Mouse (Mus musculus): ENCODE measurements around the gene Slc10a7. TPM values are rescaled to one million over a fixed set of nuclear protein-coding genes. Genes with fewer than 3 reads are reported as not detected.

Gene Slc10a7
- polyA plus RNA-seq, 1 experiment from 2014 or later, result 18.4 TPM

GRCm38 (mm10) chr8:78603084-78603483 is 93.9 kb downstream of the Slc10a7 start:
- Histone ChIP-seq H3K4me2 (replicated peaks; ENCODE audit: low read depth, low read length) (no peak overlapping the region), H3K4me3 (ENCODE audit: low read length) (no peak overlapping the region), H3K9me3 (ENCODE audit: low read length) (no peaks in the 10 kb centered on the region; the same call in 1 of the 2 replicates), H3K9ac (replicated peaks; ENCODE audit: low read length) (no peak overlapping the region), H3K27ac (ENCODE audit: low read length) (no peak overlapping the region), H3K27me3 (ENCODE audit: insufficient read depth, low read length) (no peaks in the 10 kb centered on the region), H3K4me1 (ENCODE audit: insufficient read depth, low read length) (peaks cover 4% of the 10 kb centered on the region; the same call in 1 of the 2 replicates), H3K36me3 (ENCODE audit: insufficient read depth, low read length) (peaks cover 13% of the 10 kb centered on the region)
- no peak for ATAC-seq (ENCODE audit: low FRiP score, low TSS enrichment)
- 93% methylated on average over 5 of the region's 5 CpGs for WGBS

- Histone ChIP-seq H3K4me2 (replicated peaks; ENCODE audit: low read depth, low read length) (no peak overlapping the region), H3K4me3 (ENCODE audit: low read length) (no peak overlapping the region), H3K4me1 (ENCODE audit: insufficient read depth, low read length) (no peaks in the 10 kb centered on the region), H3K9me3 (ENCODE audit: low read length) (no peaks in the 10 kb centered on the region; the same call in 1 of the 2 replicates), H3K36me3 (ENCODE audit: insufficient read depth, low read length) (peaks cover 13% of the 10 kb centered on the region), H3K27ac (ENCODE audit: low read length) (no peak overlapping the region), H3K9ac (replicated peaks; ENCODE audit: low read length) (no peak overlapping the region), H3K27me3 (ENCODE audit: insufficient read depth, low read length) (no peaks in the 10 kb centered on the region)
- no peak for ATAC-seq (ENCODE audit: low FRiP score, low TSS enrichment)
- 92% methylated on average over 9 of the region's 9 CpGs for WGBS
These were observed 95.3 kb downstream of the Slc10a7 start for GRCm38 (mm10) chr8:78604426-78604825.

GRCm38 (mm10) chr8:78609301-78609700 is 100.2 kb downstream of the Slc10a7 start:
- Histone ChIP-seq H3K4me1 (ENCODE audit: insufficient read depth, low read length) (no peaks in the 10 kb centered on the region), H3K9ac (replicated peaks; ENCODE audit: low read length) (no peak overlapping the region), H3K36me3 (ENCODE audit: insufficient read depth, low read length) (peaks cover 11% of the 10 kb centered on the region), H3K27me3 (ENCODE audit: insufficient read depth, low read length) (no peaks in the 10 kb centered on the region), H3K4me2 (replicated peaks; ENCODE audit: low read depth, low read length) (no peak overlapping the region), H3K4me3 (ENCODE audit: low read length) (no peak overlapping the region), H3K27ac (ENCODE audit: low read length) (no peak overlapping the region), H3K9me3 (ENCODE audit: low read length) (no peaks in the 10 kb centered on the region; the same call in 1 of the 2 replicates)
- no peak for ATAC-seq (ENCODE audit: low FRiP score, low TSS enrichment)
- 87% methylated on average over 10 of the region's 10 CpGs for WGBS

GRCm38 (mm10) chr8:78611019-78611418 is 101.9 kb downstream of the Slc10a7 start:
- no peak overlapping the region for H3K9ac ChIP-seq (replicated peaks; ENCODE audit: low read length)
- H3K4me3 ChIP-seq (ENCODE audit: low read length), result no peak overlapping the region
- no peaks in the 10 kb centered on the region for H3K4me1 ChIP-seq (ENCODE audit: insufficient read depth, low read length)
- H3K27ac ChIP-seq (ENCODE audit: low read length), result no peak overlapping the region
- H3K9me3 ChIP-seq (ENCODE audit: low read length), result no peaks in the 10 kb centered on the region; the same call in 1 of the 2 replicates
- no peak overlapping the region for H3K4me2 ChIP-seq (replicated peaks; ENCODE audit: low read depth, low read length)
- H3K27me3 ChIP-seq (ENCODE audit: insufficient read depth, low read length), result no peaks in the 10 kb centered on the region
- ATAC-seq (ENCODE audit: low FRiP score, low TSS enrichment), result no peak
- 88% methylated on average over 6 of the region's 6 CpGs for WGBS
- H3K36me3 ChIP-seq (ENCODE audit: insufficient read depth, low read length), result peaks cover 7% of the 10 kb centered on the region; the same call in 1 of the 2 replicates

- Histone ChIP-seq H3K4me1 (ENCODE audit: insufficient read depth, low read length) (peaks cover 20% of the 10 kb centered on the region), H3K27me3 (ENCODE audit: insufficient read depth, low read length) (no peaks in the 10 kb centered on the region), H3K9ac (replicated peaks; ENCODE audit: low read length) (no peak overlapping the region), H3K4me2 (replicated peaks; ENCODE audit: low read depth, low read length) (no peak overlapping the region), H3K36me3 (ENCODE audit: insufficient read depth, low read length) (no peaks in the 10 kb centered on the region), H3K4me3 (ENCODE audit: low read length) (no peak overlapping the region), H3K27ac (ENCODE audit: low read length) (no peak overlapping the region), H3K9me3 (ENCODE audit: low read length) (no peaks in the 10 kb centered on the region)
- 75% methylated on average over 4 of the region's 4 CpGs for WGBS
- no peak for ATAC-seq (ENCODE audit: low FRiP score, low TSS enrichment)
These were observed 113.2 kb downstream of the Slc10a7 start for GRCm38 (mm10) chr8:78622362-78622761.

GRCm38 (mm10) chr8:78623972-78624371 is 114.8 kb downstream of the Slc10a7 start:
- no peak for ATAC-seq (ENCODE audit: low FRiP score, low TSS enrichment)
- Histone ChIP-seq H3K4me2 (replicated peaks; ENCODE audit: low read depth, low read length) (no peak overlapping the region), H3K9ac (replicated peaks; ENCODE audit: low read length) (no peak overlapping the region), H3K4me1 (ENCODE audit: insufficient read depth, low read length) (peaks cover 24% of the 10 kb centered on the region), H3K36me3 (ENCODE audit: insufficient read depth, low read length) (no peaks in the 10 kb centered on the region), H3K27me3 (ENCODE audit: insufficient read depth, low read length) (no peaks in the 10 kb centered on the region), H3K4me3 (ENCODE audit: low read length) (no peak overlapping the region), H3K9me3 (ENCODE audit: low read length) (no peaks in the 10 kb centered on the region), H3K27ac (ENCODE audit: low read length) (no peak overlapping the region)
- 59% methylated on average over 5 of the region's 5 CpGs for WGBS

- Histone ChIP-seq H3K4me1 (ENCODE audit: insufficient read depth, low read length) (peaks cover 24% of the 10 kb centered on the region), H3K36me3 (ENCODE audit: insufficient read depth, low read length) (no peaks in the 10 kb centered on the region), H3K27me3 (ENCODE audit: insufficient read depth, low read length) (no peaks in the 10 kb centered on the region), H3K27ac (ENCODE audit: low read length) (peak overlapping the region; percentile 45; the same call in 1 of the 2 replicates), H3K9ac (replicated peaks; ENCODE audit: low read length) (no peak overlapping the region), H3K4me2 (replicated peaks; ENCODE audit: low read depth, low read length) (no peak overlapping the region), H3K4me3 (ENCODE audit: low read length) (no peak overlapping the region), H3K9me3 (ENCODE audit: low read length) (no peaks in the 10 kb centered on the region)
- 21% methylated on average over 12 of the region's 12 CpGs for WGBS
- peak; percentile 83 for ATAC-seq (ENCODE audit: low FRiP score, low TSS enrichment)
These were observed 115.7 kb downstream of the Slc10a7 start for GRCm38 (mm10) chr8:78624738-78625442.

- H3K4me2 ChIP-seq (replicated peaks; ENCODE audit: low read depth, low read length), result no peak overlapping the region
- 53% methylated on average over 5 of the region's 5 CpGs for WGBS
- no peaks in the 10 kb centered on the region for H3K9me3 ChIP-seq (ENCODE audit: low read length)
- H3K27me3 ChIP-seq (ENCODE audit: insufficient read depth, low read length), result no peaks in the 10 kb centered on the region
- ATAC-seq (ENCODE audit: low FRiP score, low TSS enrichment), result no peak
- H3K27ac ChIP-seq (ENCODE audit: low read length), result peak overlapping the region; percentile 47; the same call in 1 of the 2 replicates
- no peaks in the 10 kb centered on the region for H3K36me3 ChIP-seq (ENCODE audit: insufficient read depth, low read length)
- H3K4me1 ChIP-seq (ENCODE audit: insufficient read depth, low read length), result peaks cover 32% of the 10 kb centered on the region
- H3K9ac ChIP-seq (replicated peaks; ENCODE audit: low read length), result no peak overlapping the region
- no peak overlapping the region for H3K4me3 ChIP-seq (ENCODE audit: low read length)
These were observed 117.5 kb downstream of the Slc10a7 start for GRCm38 (mm10) chr8:78626632-78627031.

- no peak for ATAC-seq (ENCODE audit: low FRiP score, low TSS enrichment)
- no peaks in the 10 kb centered on the region for H3K36me3 ChIP-seq (ENCODE audit: insufficient read depth, low read length)
- H3K27me3 ChIP-seq (ENCODE audit: insufficient read depth, low read length), result no peaks in the 10 kb centered on the region
- H3K4me2 ChIP-seq (replicated peaks; ENCODE audit: low read depth, low read length), result no peak overlapping the region
- WGBS, result 79% methylated on average over 9 of the region's 9 CpGs
- no peak overlapping the region for H3K27ac ChIP-seq (ENCODE audit: low read length)
- H3K9me3 ChIP-seq (ENCODE audit: low read length), result no peaks in the 10 kb centered on the region
- peaks cover 32% of the 10 kb centered on the region for H3K4me1 ChIP-seq (ENCODE audit: insufficient read depth, low read length)
- H3K9ac ChIP-seq (replicated peaks; ENCODE audit: low read length), result no peak overlapping the region
- no peak overlapping the region for H3K4me3 ChIP-seq (ENCODE audit: low read length)
These were observed 118.6 kb downstream of the Slc10a7 start for GRCm38 (mm10) chr8:78627793-78628192.

- Histone ChIP-seq H3K9ac (replicated peaks; ENCODE audit: low read length) (no peak overlapping the region), H3K4me1 (ENCODE audit: insufficient read depth, low read length) (peaks cover 35% of the 10 kb centered on the region), H3K4me2 (replicated peaks; ENCODE audit: low read depth, low read length) (no peak overlapping the region), H3K36me3 (ENCODE audit: insufficient read depth, low read length) (no peaks in the 10 kb centered on the region), H3K27me3 (ENCODE audit: insufficient read depth, low read length) (no peaks in the 10 kb centered on the region), H3K9me3 (ENCODE audit: low read length) (no peaks in the 10 kb centered on the region), H3K4me3 (ENCODE audit: low read length) (no peak overlapping the region), H3K27ac (ENCODE audit: low read length) (peak overlapping the region; percentile 3; the same call in 1 of the 2 replicates)
- ATAC-seq (ENCODE audit: low FRiP score, low TSS enrichment), result no peak
- 42% methylated on average over 19 of the region's 19 CpGs for whole genome bisulfite sequencing
These were observed 121.4 kb downstream of the Slc10a7 start for GRCm38 (mm10) chr8:78630414-78631164.
